Mouse (Mus musculus): ENCODE measurements around the gene Gse1. TPM values are rescaled to one million over a fixed set of nuclear protein-coding genes. Genes with fewer than 3 reads are reported as not detected.
A peak's percentile ranks its signal among the peaks of the same experiment; 100 is the strongest.

Gse1 gene
- polyA plus RNA-seq, 1 experiment from 2014 or later, result 22.6 TPM

- Histone ChIP-seq H3K4me1 (ENCODE audit: control insufficient read depth, insufficient read depth, low read length) (peaks cover 10% of the 10 kb centered on the region; the same call in 1 of the 2 replicates), H3K27me3 (replicated peaks; ENCODE audit: control insufficient read depth, insufficient read depth, low read length) (no peaks in the 10 kb centered on the region), H3K9me3 (replicated peaks; ENCODE audit: control insufficient read depth, low read length) (no peaks in the 10 kb centered on the region), H3K27ac (ENCODE audit: low read depth, low read length) (peak overlapping the region; percentile 58), H3K4me2 (ENCODE audit: low read length) (no peak overlapping the region), H3K36me3 (ENCODE audit: control insufficient read depth, insufficient read depth, low read length) (no peaks in the 10 kb centered on the region), H3K4me3 (ENCODE audit: low read depth, low read length) (no peak overlapping the region), H3K9ac (ENCODE audit: low read length) (peak overlapping the region; percentile 26; the same call in 1 of the 2 replicates)
- DNase-seq (ENCODE audit: low spot score), result peak; percentile 67
- peak; percentile 57 for ATAC-seq
- 13% methylated on average over 7 of the region's 8 CpGs for WGBS
Measured at GRCm38 (mm10) chr8:120616663-120617626, 388.7 kb downstream of the Gse1 start.

GRCm38 (mm10) chr8:120618110-120618509, 389.9 kb downstream of the Gse1 start:
- H3K4me2 ChIP-seq (ENCODE audit: low read length), result peak overlapping the region; percentile 33; the same call in 1 of the 2 replicates
- peak; percentile 86 for DNase-seq (ENCODE audit: low spot score)
- H3K4me1 ChIP-seq (ENCODE audit: control insufficient read depth, insufficient read depth, low read length), result peaks cover 10% of the 10 kb centered on the region; the same call in 1 of the 2 replicates
- peak overlapping the region; percentile 54; the same call in 1 of the 2 replicates for H3K27ac ChIP-seq (ENCODE audit: low read depth, low read length)
- H3K9ac ChIP-seq (ENCODE audit: low read length), result peak overlapping the region; percentile 43; the same call in 1 of the 2 replicates
- 0% methylated on average over 6 of the region's 6 CpGs for WGBS
- peak; percentile 51 for ATAC-seq
- H3K9me3 ChIP-seq (replicated peaks; ENCODE audit: control insufficient read depth, low read length), result no peaks in the 10 kb centered on the region
- no peaks in the 10 kb centered on the region for H3K27me3 ChIP-seq (replicated peaks; ENCODE audit: control insufficient read depth, insufficient read depth, low read length)
- H3K36me3 ChIP-seq (ENCODE audit: control insufficient read depth, insufficient read depth, low read length), result no peaks in the 10 kb centered on the region
- no peak overlapping the region for H3K4me3 ChIP-seq (ENCODE audit: low read depth, low read length)

GRCm38 (mm10) chr8:120619235-120620180, 391.3 kb downstream of the Gse1 start:
- no peaks in the 10 kb centered on the region for H3K9me3 ChIP-seq (replicated peaks; ENCODE audit: control insufficient read depth, low read length)
- 72% methylated on average over 11 of the region's 11 CpGs for WGBS
- H3K4me2 ChIP-seq (ENCODE audit: low read length), result no peak overlapping the region
- no peak for DNase-seq (ENCODE audit: low spot score)
- H3K4me1 ChIP-seq (ENCODE audit: control insufficient read depth, insufficient read depth, low read length), result peaks cover 10% of the 10 kb centered on the region; the same call in 1 of the 2 replicates
- no peaks in the 10 kb centered on the region for H3K36me3 ChIP-seq (ENCODE audit: control insufficient read depth, insufficient read depth, low read length)
- no peaks in the 10 kb centered on the region for H3K27me3 ChIP-seq (replicated peaks; ENCODE audit: control insufficient read depth, insufficient read depth, low read length)
- no peak overlapping the region for H3K9ac ChIP-seq (ENCODE audit: low read length)
- no peak overlapping the region for H3K27ac ChIP-seq (ENCODE audit: low read depth, low read length)
- no peak overlapping the region for H3K4me3 ChIP-seq (ENCODE audit: low read depth, low read length)
- ATAC-seq, result no peak

GRCm38 (mm10) chr8:120620441-120620840, 392.2 kb downstream of the Gse1 start:
- Histone ChIP-seq H3K27ac (ENCODE audit: low read depth, low read length) (no peak overlapping the region), H3K9ac (ENCODE audit: low read length) (no peak overlapping the region), H3K27me3 (replicated peaks; ENCODE audit: control insufficient read depth, insufficient read depth, low read length) (no peaks in the 10 kb centered on the region), H3K36me3 (ENCODE audit: control insufficient read depth, insufficient read depth, low read length) (no peaks in the 10 kb centered on the region), H3K4me3 (ENCODE audit: low read depth, low read length) (no peak overlapping the region), H3K4me1 (ENCODE audit: control insufficient read depth, insufficient read depth, low read length) (peaks cover 10% of the 10 kb centered on the region; the same call in 1 of the 2 replicates), H3K9me3 (replicated peaks; ENCODE audit: control insufficient read depth, low read length) (no peaks in the 10 kb centered on the region), H3K4me2 (ENCODE audit: low read length) (no peak overlapping the region)
- ATAC-seq, result no peak
- 56% methylated on average over 7 of the region's 7 CpGs for WGBS
- no peak for DNase-seq (ENCODE audit: low spot score)

GRCm38 (mm10) chr8:120622161-120622560, 393.9 kb downstream of the Gse1 start:
- Histone ChIP-seq H3K36me3 (ENCODE audit: control insufficient read depth, insufficient read depth, low read length) (no peaks in the 10 kb centered on the region), H3K9ac (ENCODE audit: low read length) (no peak overlapping the region), H3K27me3 (replicated peaks; ENCODE audit: control insufficient read depth, insufficient read depth, low read length) (no peaks in the 10 kb centered on the region), H3K27ac (ENCODE audit: low read depth, low read length) (no peak overlapping the region), H3K4me2 (ENCODE audit: low read length) (no peak overlapping the region), H3K4me3 (ENCODE audit: low read depth, low read length) (no peak overlapping the region), H3K9me3 (replicated peaks; ENCODE audit: control insufficient read depth, low read length) (no peaks in the 10 kb centered on the region), H3K4me1 (ENCODE audit: control insufficient read depth, insufficient read depth, low read length) (peaks cover 5% of the 10 kb centered on the region; the same call in 1 of the 2 replicates)
- DNase-seq (ENCODE audit: low spot score) (no peak), ATAC-seq (no peak)
- WGBS, result 72% methylated on average over 14 of the region's 14 CpGs

- DNase-seq (ENCODE audit: low spot score) (no peak), ATAC-seq (no peak)
- Histone ChIP-seq H3K4me3 (ENCODE audit: low read depth, low read length) (no peak overlapping the region), H3K27ac (ENCODE audit: low read depth, low read length) (no peak overlapping the region), H3K27me3 (replicated peaks; ENCODE audit: control insufficient read depth, insufficient read depth, low read length) (no peaks in the 10 kb centered on the region), H3K9me3 (replicated peaks; ENCODE audit: control insufficient read depth, low read length) (no peaks in the 10 kb centered on the region), H3K4me1 (ENCODE audit: control insufficient read depth, insufficient read depth, low read length) (0 out of 2 replicates have a peak, but pooled peaks cover 3% of the 10 kb centered on the region), H3K36me3 (ENCODE audit: control insufficient read depth, insufficient read depth, low read length) (no peaks in the 10 kb centered on the region), H3K4me2 (ENCODE audit: low read length) (no peak overlapping the region), H3K9ac (ENCODE audit: low read length) (no peak overlapping the region)
- 18% methylated on average over 2 of the region's 2 CpGs for WGBS
Measured at GRCm38 (mm10) chr8:120623608-120624007, 395.4 kb downstream of the Gse1 start.

- ATAC-seq, result no peak
- no peak overlapping the region for H3K4me3 ChIP-seq (ENCODE audit: low read depth, low read length)
- H3K27me3 ChIP-seq (replicated peaks; ENCODE audit: control insufficient read depth, insufficient read depth, low read length), result no peaks in the 10 kb centered on the region
- H3K9me3 ChIP-seq (replicated peaks; ENCODE audit: control insufficient read depth, low read length), result no peaks in the 10 kb centered on the region
- 0 out of 2 replicates have a peak, but pooled peaks cover 3% of the 10 kb centered on the region for H3K4me1 ChIP-seq (ENCODE audit: control insufficient read depth, insufficient read depth, low read length)
- DNase-seq (ENCODE audit: low spot score), result no peak
- H3K4me2 ChIP-seq (ENCODE audit: low read length), result no peak overlapping the region
- H3K36me3 ChIP-seq (ENCODE audit: control insufficient read depth, insufficient read depth, low read length), result no peaks in the 10 kb centered on the region
- H3K27ac ChIP-seq (ENCODE audit: low read depth, low read length), result no peak overlapping the region
- no peak overlapping the region for H3K9ac ChIP-seq (ENCODE audit: low read length)
- 65% methylated on average over 11 of the region's 11 CpGs for WGBS
Measured at GRCm38 (mm10) chr8:120626461-120626860, 398.2 kb downstream of the Gse1 start.

GRCm38 (mm10) chr8:120627298-120627697, 399.0 kb downstream of the Gse1 start:
- no peak overlapping the region for H3K9ac ChIP-seq (ENCODE audit: low read length)
- H3K4me2 ChIP-seq (ENCODE audit: low read length), result no peak overlapping the region
- no peak overlapping the region for H3K27ac ChIP-seq (ENCODE audit: low read depth, low read length)
- no peaks in the 10 kb centered on the region for H3K9me3 ChIP-seq (replicated peaks; ENCODE audit: control insufficient read depth, low read length)
- H3K36me3 ChIP-seq (ENCODE audit: control insufficient read depth, insufficient read depth, low read length), result no peaks in the 10 kb centered on the region
- ATAC-seq, result no peak
- no peaks in the 10 kb centered on the region for H3K4me1 ChIP-seq (ENCODE audit: control insufficient read depth, insufficient read depth, low read length)
- DNase-seq (ENCODE audit: low spot score), result peak; percentile 37
- 0 out of 2 replicates have a peak, but pooled peaks cover 3% of the 10 kb centered on the region for H3K27me3 ChIP-seq (replicated peaks; ENCODE audit: control insufficient read depth, insufficient read depth, low read length)
- no peak overlapping the region for H3K4me3 ChIP-seq (ENCODE audit: low read depth, low read length)
- 64% methylated on average over 5 of the region's 5 CpGs for WGBS
